Mouse (Mus musculus) intestine, embryonic 15.5 days (tissue): ENCODE data around the gene Mybpc2. TPM values are rescaled to one million over a fixed set of nuclear protein-coding genes. Genes with fewer than 3 reads are reported as not detected.

Source experiments
- ATAC-seq: fragments of 200-750 bp; cut with Nextera tagmentation; 2 replicates; pipeline ENCODE4 v1.8.0; 2017; ENCODE audit warnings: moderate TSS enrichment, moderate library complexity
- H3K27ac ChIP-seq: fragments of 300-500 bp; sonication (generic); 2 replicates; pipeline ENCODE4 v1.5.1; 2015; ENCODE audit warnings: mild to moderate bottlenecking, inconsistent platforms
- H3K27me3 ChIP-seq: fragments of 300-500 bp; sonication (generic); replicated peaks from 2 replicates; pipeline ENCODE4 v1.6.1; 2015; ENCODE audit warnings: inconsistent platforms
- H3K36me3 ChIP-seq: fragments of 300-500 bp; sonication (generic); 2 replicates; pipeline ENCODE4 v1.6.1; 2015; ENCODE audit warnings: inconsistent platforms
- H3K4me1 ChIP-seq: fragments of 300-500 bp; sonication (generic); replicated peaks from 2 replicates; pipeline ENCODE4 v1.6.1; 2015; ENCODE audit warnings: inconsistent platforms
- H3K4me2 ChIP-seq: fragments of 300-500 bp; sonication (generic); replicated peaks from 2 replicates; pipeline ENCODE4 v1.6.1; 2015; ENCODE audit warnings: mild to moderate bottlenecking, inconsistent platforms
- H3K4me3 ChIP-seq: fragments of 300-500 bp; sonication (generic); replicated peaks from 2 replicates; pipeline ENCODE4 v1.5.1; 2015; ENCODE audit warnings: inconsistent platforms
- H3K9ac ChIP-seq: fragments of 300-500 bp; sonication (generic); 2 replicates; pipeline ENCODE4 v1.6.1; 2015; ENCODE audit warnings: inconsistent platforms
- H3K9me3 ChIP-seq: fragments of 300-500 bp; sonication (generic); 2 replicates; pipeline ENCODE4 v1.6.1; 2016; ENCODE audit warnings: inconsistent platforms
- WGBS: fragments of 180-500 bp; shearing (Covaris S2); methylation state at CpG from one replicate; pipeline ENCODE4 v1.1.7; 2015; 5-methylcytosine and 5-hydroxymethylcytosine counted together
- polyA plus RNA-seq: library from polyadenylated mRNA; unstranded; fragments of >200 nt; fragmentation: Nextera tagmentation; extraction: Ambion mirVana; gene quantifications from 2 replicates; pipeline ENCODE4 v1.2.1, GENCODE M21; 2015

The Mybpc2 gene
- polyA plus RNA-seq, 1 experiment from 2014 or later: 0.36 TPM

GRCm38 (mm10) chr7:44462218-44463055 lies 62.0 kb downstream of the Mybpc2 start:
- WGBS: 12% methylated on average over 77 of the region's 77 CpGs
- Histone ChIP-seq H3K4me3 (peak overlapping the region; percentile 19), H3K9me3 (no peaks in the 10 kb centered on the region), H3K4me2 (peak overlapping the region; percentile 49), H3K27ac (no peak overlapping the region), H3K36me3 (no peaks in the 10 kb centered on the region), H3K27me3 (peaks cover 57% of the 10 kb centered on the region), H3K9ac (no peak overlapping the region), H3K4me1 (peaks cover 10% of the 10 kb centered on the region)
- ATAC-seq: no peak

DNA sequence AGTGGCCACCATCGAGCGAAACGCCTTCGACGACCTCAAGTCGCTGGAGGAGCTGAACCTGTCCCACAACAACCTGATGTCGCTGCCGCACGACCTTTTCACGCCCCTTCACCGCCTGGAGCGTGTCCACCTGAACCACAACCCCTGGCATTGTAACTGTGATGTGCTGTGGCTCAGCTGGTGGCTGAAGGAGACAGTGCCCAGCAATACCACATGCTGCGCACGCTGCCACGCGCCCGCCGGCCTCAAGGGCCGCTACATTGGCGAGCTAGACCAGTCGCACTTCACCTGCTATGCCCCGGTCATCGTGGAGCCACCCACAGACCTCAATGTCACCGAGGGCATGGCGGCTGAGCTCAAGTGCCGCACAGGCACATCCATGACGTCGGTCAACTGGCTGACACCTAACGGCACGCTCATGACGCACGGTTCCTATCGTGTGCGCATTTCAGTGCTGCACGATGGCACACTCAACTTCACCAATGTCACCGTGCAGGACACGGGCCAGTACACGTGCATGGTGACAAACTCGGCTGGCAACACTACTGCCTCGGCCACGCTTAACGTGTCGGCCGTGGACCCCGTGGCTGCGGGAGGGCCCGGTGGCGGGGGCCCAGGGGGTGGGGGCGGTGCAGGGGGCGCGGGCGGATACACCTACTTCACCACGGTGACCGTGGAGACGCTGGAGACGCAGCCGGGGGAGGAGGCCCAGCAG lies 62.8 kb downstream of the Mybpc2 start:
- Histone ChIP-seq H3K9me3 (no peaks in the 10 kb centered on the region), H3K9ac (no peak overlapping the region), H3K27me3 (peaks cover 57% of the 10 kb centered on the region), H3K4me2 (no peak overlapping the region), H3K4me3 (no peak overlapping the region), H3K36me3 (no peaks in the 10 kb centered on the region), H3K4me1 (peaks cover 6% of the 10 kb centered on the region), H3K27ac (no peak overlapping the region)
- 46% methylated on average over 57 of the region's 57 CpGs for WGBS
- no peak for ATAC-seq

DNA sequence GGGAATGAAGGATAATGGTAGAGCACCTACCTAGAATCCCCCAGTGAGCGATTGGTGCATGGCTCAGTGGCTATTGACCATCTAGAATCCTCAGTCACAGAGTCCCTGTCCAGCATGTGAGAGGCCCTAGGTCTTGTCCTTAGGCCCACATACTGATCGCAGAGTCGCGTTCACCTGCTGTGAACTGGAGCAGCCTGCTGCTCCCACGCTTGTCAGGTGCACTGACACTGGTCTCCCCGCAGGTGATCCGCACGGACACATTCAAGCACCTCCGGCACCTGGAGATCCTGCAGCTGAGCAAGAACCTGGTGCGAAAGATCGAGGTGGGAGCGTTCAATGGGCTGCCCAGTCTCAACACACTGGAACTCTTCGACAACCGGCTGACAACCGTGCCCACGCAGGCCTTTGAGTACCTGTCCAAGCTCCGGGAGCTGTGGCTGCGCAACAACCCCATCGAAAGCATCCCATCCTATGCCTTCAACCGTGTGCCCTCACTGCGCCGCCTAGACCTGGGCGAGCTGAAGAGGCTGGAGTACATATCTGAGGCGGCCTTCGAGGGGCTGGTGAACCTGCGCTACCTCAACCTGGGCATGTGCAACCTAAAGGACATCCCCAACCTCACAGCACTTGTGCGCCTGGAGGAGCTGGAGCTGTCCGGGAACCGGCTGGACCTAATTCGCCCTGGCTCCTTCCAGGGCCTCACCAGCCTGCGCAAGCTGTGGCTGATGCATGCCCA lies 63.5 kb downstream of the Mybpc2 start:
- Histone ChIP-seq H3K27ac (no peak overlapping the region), H3K4me3 (no peak overlapping the region), H3K4me2 (no peak overlapping the region), H3K36me3 (no peaks in the 10 kb centered on the region), H3K9me3 (no peaks in the 10 kb centered on the region), H3K27me3 (peaks cover 57% of the 10 kb centered on the region), H3K4me1 (peaks cover 6% of the 10 kb centered on the region), H3K9ac (no peak overlapping the region)
- WGBS: 72% methylated on average over 31 of the region's 31 CpGs
- no peak for ATAC-seq

- Histone ChIP-seq H3K36me3 (no peaks in the 10 kb centered on the region), H3K4me3 (no peak overlapping the region), H3K4me1 (peaks cover 6% of the 10 kb centered on the region), H3K27ac (no peak overlapping the region), H3K9ac (no peak overlapping the region), H3K27me3 (peaks cover 57% of the 10 kb centered on the region), H3K4me2 (no peak overlapping the region), H3K9me3 (no peaks in the 10 kb centered on the region)
- 75% methylated on average over 6 of the region's 6 CpGs for WGBS
- ATAC-seq: no peak
Measured at GRCm38 (mm10) chr7:44460067-44460466, 64.4 kb downstream of the Mybpc2 start.

DNA sequence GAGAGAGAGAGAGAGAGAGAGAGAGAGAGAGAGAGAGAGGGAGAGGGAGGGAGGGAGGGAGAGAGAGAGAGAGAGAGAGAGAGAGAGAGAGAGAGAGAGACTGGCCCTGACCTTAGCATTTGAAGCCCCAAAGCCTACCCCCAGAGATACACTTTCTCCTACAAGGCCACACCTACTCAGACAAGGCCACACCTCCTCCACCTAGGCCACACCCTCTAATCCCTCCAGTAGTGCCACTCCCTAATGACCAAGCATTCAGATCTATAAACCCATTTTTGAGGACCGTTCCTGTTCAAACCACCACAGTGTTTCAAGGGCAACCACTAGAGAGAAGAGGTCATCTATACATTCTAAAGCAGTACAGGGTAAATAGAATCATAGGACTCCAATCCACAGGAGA lies 68.2 kb downstream of the Mybpc2 start:
- WGBS: 77% methylated on average over 1 of the region's 1 CpGs
- Histone ChIP-seq H3K27me3 (peaks cover 23% of the 10 kb centered on the region), H3K4me3 (no peak overlapping the region), H3K4me2 (no peak overlapping the region), H3K36me3 (no peaks in the 10 kb centered on the region), H3K9ac (no peak overlapping the region), H3K4me1 (0 out of 2 replicates have a peak, but pooled peaks cover 2% of the 10 kb centered on the region), H3K9me3 (no peaks in the 10 kb centered on the region), H3K27ac (no peak overlapping the region)
- no peak for ATAC-seq

DNA sequence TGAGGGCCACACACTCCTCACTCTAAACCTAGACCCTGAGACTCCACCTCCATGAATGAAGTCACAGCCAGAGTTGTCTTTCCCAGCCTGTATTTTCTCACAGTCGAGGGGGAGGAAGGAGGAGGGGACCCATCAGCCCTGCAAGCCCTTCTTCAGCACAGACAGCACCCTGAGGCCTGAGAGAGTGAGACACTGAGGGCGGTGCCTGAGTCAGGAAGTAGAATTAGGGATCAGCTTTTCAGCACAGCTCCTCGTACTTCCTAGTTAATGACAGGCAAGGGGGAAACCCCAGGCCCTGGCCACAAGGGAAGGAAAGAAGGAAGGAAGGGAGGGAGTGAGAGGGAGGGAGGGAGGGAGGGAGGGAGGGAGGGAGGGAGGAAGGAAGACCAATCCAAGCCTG lies 71.2 kb downstream of the Mybpc2 start:
- no peaks in the 10 kb centered on the region for H3K36me3 ChIP-seq
- WGBS: 3% methylated on average over 3 of the region's 3 CpGs
- 0 out of 2 replicates have a peak, but pooled peaks cover 2% of the 10 kb centered on the region for H3K4me1 ChIP-seq
- ATAC-seq: 0 out of 2 replicates have a peak, but pooled peaks have one; percentile 28
- no peak overlapping the region for H3K27ac ChIP-seq
- H3K4me3 ChIP-seq: no peak overlapping the region
- H3K27me3 ChIP-seq: 0 out of 2 replicates have a peak, but pooled peaks cover 2% of the 10 kb centered on the region
- H3K9ac ChIP-seq: no peak overlapping the region
- no peaks in the 10 kb centered on the region for H3K9me3 ChIP-seq
- no peak overlapping the region for H3K4me2 ChIP-seq

Other genes starting within 250 kb of the Mybpc2 start
- gene Clec11a, start 217.8 kb downstream of the Mybpc2 start, polyA plus RNA-seq: 7.2 and 8.0 TPM in 2 replicates
- gene Shank1, start 214.4 kb downstream of the Mybpc2 start, polyA plus RNA-seq: 1.7 and 1.9 TPM in 2 replicates
- gene Syt3, start 140.6 kb downstream of the Mybpc2 start, polyA plus RNA-seq: 0.90 and 1.9 TPM in 2 replicates
- 0.48 and 0.99 TPM in 2 replicates for gene 1700008O03Rik, start 138.8 kb downstream of the Mybpc2 start, polyA plus RNA-seq
- 0.82 and 0.86 TPM in 2 replicates for gene Lrrc4b, start 95.6 kb downstream of the Mybpc2 start, polyA plus RNA-seq
- 0.70 and 1.2 TPM in 2 replicates for gene Aspdh, start 59.3 kb downstream of the Mybpc2 start, polyA plus RNA-seq
- gene Josd2, start 56.7 kb downstream of the Mybpc2 start, polyA plus RNA-seq: 76.0 and 87.3 TPM in 2 replicates
- gene Emc10, start 28.1 kb downstream of the Mybpc2 start, polyA plus RNA-seq: 97.0 and 102 TPM in 2 replicates
- 6.5 and 9.2 TPM in 2 replicates for gene Fam71e1, start 28.1 kb downstream of the Mybpc2 start, polyA plus RNA-seq
- 0.25 and 0.43 TPM in 2 replicates for gene Spib, start 7.4 kb upstream of the Mybpc2 start, polyA plus RNA-seq
- 72.0 and 76.0 TPM in 2 replicates for gene Pold1, start 24.2 kb upstream of the Mybpc2 start, polyA plus RNA-seq
- gene Nr1h2, start 29.3 kb upstream of the Mybpc2 start, polyA plus RNA-seq: 66.3 and 69.5 TPM in 2 replicates
- gene Napsa, start 47.7 kb upstream of the Mybpc2 start, polyA plus RNA-seq: 3.1 and 3.6 TPM in 2 replicates
- gene Kcnc3, start 66.0 kb upstream of the Mybpc2 start, polyA plus RNA-seq: 0.27 and 0.36 TPM in 2 replicates
- gene Myh14, start 146.2 kb upstream of the Mybpc2 start, polyA plus RNA-seq: 68.4 and 74.3 TPM in 2 replicates
- not detected in 2 replicates for gene Izumo2, start 184.1 kb upstream of the Mybpc2 start, polyA plus RNA-seq
- 36.0 and 39.4 TPM in 2 replicates for gene Vrk3, start 223.8 kb upstream of the Mybpc2 start, polyA plus RNA-seq
- gene Zfp473, start 226.4 kb upstream of the Mybpc2 start, polyA plus RNA-seq: 2.0 and 2.5 TPM in 2 replicates